Mouse (Mus musculus): ENCODE measurements around the gene Isca1.

DNA sequence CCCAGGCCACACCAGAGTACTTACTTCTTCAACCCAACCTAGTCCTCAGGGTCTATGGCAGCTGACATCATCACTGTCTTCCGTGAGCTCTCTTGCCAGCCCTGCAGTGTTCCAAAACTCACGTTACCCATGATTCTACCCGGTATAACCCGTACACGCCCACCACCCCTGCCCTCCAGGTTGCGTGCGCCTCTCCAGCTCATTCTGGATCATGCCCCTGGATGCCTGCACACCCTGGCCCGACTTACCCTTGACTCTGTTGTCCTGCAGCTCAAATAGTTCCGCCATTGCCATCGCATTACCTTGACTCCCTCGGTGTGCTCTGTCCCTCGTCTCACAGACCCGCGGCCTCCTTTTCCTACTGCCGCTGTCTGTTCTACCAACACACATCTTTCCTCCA is 59.4 kb downstream of the Isca1 start, which contains the start of gene Spata31d1a:
- TF ChIP-seq CTCF (IDR thresholded peaks at IDR 0.05; ENCODE audit: low read depth) (no peak), EP300 (IDR thresholded peaks at IDR 0.05; ENCODE audit: low read depth) (no peak)

Data from liver, postnatal 0 days (tissue).